Mouse (Mus musculus): Measurements from ENCODE around the gene Prickle3.

DNA sequence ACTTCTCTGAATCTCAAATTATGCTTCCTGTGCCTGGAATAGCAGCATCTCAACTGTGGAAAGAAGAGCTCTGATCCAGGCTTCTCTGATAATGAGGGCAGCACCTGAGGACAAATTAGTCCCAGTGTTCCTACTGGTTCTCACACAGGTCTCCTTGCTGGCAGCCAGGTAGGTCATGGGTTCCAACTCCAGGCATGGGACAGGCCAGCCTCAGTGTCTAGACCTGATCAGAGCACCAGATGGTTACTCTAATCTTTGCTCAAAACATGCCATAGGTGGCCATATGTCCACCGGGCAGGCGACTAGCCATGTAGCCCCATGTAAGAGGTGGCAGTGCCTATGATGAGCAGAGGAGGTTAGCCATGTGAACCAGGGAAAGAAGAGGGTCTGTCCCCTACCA is 31.3 kb downstream of the Prickle3 start:
- TF ChIP-seq POLR2A (IDR thresholded peaks at IDR 0.05; ENCODE audit: low read depth, low read length) (no peak), CTCF (IDR thresholded peaks at IDR 0.05; ENCODE audit: borderline replicate concordance, insufficient read depth, low read length) (no peak)
